Mouse (Mus musculus): ENCODE results near the gene Krt32.

Gene Krt32

DNA sequence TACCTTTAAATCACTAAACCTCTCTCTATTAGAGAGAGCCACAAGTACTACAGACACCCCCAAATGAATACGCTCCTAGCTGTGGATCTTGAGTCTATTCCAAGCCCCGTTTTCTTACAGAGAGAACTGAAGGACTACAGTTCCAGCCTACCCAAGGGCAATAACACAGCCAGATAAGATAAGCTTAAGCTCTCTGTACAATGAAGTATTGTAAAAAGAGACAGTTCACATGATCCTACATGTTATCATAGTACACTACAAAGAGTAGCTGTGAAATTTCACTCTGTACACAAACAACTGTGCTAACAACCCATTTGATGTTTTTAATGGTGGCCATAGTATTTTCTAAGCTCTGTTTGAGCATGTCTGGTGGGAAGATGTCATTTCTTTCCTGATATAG is 40.8 kb downstream of the Krt32 start:
- DNase-seq = no peak

DNA sequence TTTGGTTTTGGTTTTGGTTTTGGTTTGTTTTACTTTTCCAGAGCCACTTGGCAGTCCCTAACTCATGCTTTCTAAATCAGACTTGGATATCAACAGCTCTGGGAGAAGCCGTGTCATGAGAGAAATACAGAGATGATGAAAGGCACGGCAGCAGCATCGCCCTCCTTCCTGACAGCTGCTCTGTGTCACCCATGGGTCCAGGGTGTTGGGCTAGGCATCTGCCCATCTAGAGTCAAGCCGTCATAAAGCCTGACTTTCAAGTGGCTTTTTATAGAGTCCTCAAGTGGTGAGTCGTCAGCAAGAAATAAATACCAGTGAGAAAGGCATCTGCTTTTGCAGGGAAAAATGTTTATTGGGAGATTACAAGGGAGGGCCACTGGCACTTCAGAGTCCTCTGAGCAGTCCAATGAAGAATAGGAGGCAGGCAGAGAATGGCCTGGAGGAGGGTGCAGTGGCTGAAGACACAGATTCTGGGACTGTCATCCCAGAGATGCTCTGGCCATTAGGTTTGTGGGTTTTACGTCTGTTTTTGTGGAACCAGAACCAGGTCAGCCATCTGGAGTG is 41.6 kb downstream of the Krt32 start:
- no peak for DNase-seq

DNA sequence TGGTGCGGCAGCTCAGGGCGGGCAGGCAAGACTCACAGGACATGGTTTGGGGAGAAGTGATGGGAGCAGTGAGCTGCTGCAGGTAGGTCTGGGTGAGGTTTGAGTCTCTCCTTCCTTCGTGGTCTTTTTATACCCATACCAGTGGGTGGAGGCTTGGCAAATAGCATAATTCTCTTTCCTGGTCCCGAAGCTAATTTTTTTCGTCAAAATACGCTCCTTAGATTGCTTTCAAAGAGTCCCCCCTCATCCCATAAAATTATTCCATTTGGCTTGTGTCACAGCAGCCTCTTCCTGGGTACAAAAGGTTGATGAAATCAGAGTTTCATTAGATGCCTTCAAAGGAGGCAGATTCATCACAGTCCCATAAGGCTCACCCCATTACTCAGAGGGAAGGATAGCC is 46.6 kb downstream of the Krt32 start, which contains the start of gene Krt34:
Krt34 (minus strand) TSS at position 101 of the 400 bp plus-strand sequence.
- no peak for DNase-seq
